Mouse (Mus musculus) T-cell, adult 2 months (primary cell): ENCODE data around the gene Xylt1.

Experiments used
- DNase-seq: peaks from one replicate; pipeline ENCODE4 v3.0.0; 2022; ENCODE audit warnings: low spot score

Gene Xylt1

GRCm38 (mm10) chr7:117395511-117395910 lies 14.7 kb downstream of the Xylt1 start:
- no peak for DNase-seq

GRCm38 (mm10) chr7:117397877-117398276 lies 17.1 kb downstream of the Xylt1 start:
- DNase-seq: no peak

- DNase-seq: peak; percentile 24
These were observed 19.2 kb downstream of the Xylt1 start for GRCm38 (mm10) chr7:117399971-117400370.

GRCm38 (mm10) chr7:117401581-117401980 lies 20.8 kb downstream of the Xylt1 start:
- no peak for DNase-seq

GRCm38 (mm10) chr7:117406336-117406735 lies 25.6 kb downstream of the Xylt1 start:
- DNase-seq: no peak

- no peak for DNase-seq
These were observed 28.6 kb downstream of the Xylt1 start for GRCm38 (mm10) chr7:117409268-117409988.

GRCm38 (mm10) chr7:117411874-117412273 lies 31.1 kb downstream of the Xylt1 start:
- DNase-seq: no peak

GRCm38 (mm10) chr7:117412405-117412804 lies 31.6 kb downstream of the Xylt1 start:
- DNase-seq: no peak

- DNase-seq: peak; percentile 70
These were observed 33.7 kb downstream of the Xylt1 start for GRCm38 (mm10) chr7:117414341-117415008.

GRCm38 (mm10) chr7:117415009-117415363 lies 34.2 kb downstream of the Xylt1 start:
- DNase-seq: no peak

- no peak for DNase-seq
These were observed 38.3 kb downstream of the Xylt1 start for GRCm38 (mm10) chr7:117419041-117419440.

GRCm38 (mm10) chr7:117419846-117420245 lies 39.1 kb downstream of the Xylt1 start:
- DNase-seq: no peak

- DNase-seq: no peak
These were observed 39.5 kb downstream of the Xylt1 start for GRCm38 (mm10) chr7:117420301-117420700.

GRCm38 (mm10) chr7:117420836-117421566 lies 40.2 kb downstream of the Xylt1 start:
- no peak for DNase-seq

GRCm38 (mm10) chr7:117424841-117425240 lies 44.1 kb downstream of the Xylt1 start:
- DNase-seq: peak; percentile 32

GRCm38 (mm10) chr7:117426366-117426765 lies 45.6 kb downstream of the Xylt1 start:
- no peak for DNase-seq

- DNase-seq: peak; percentile 91
These were observed 48.0 kb downstream of the Xylt1 start for GRCm38 (mm10) chr7:117428690-117429224.

GRCm38 (mm10) chr7:117429483-117429882 lies 48.7 kb downstream of the Xylt1 start:
- no peak for DNase-seq

GRCm38 (mm10) chr7:117429895-117430294 lies 49.1 kb downstream of the Xylt1 start:
- DNase-seq: no peak

- no peak for DNase-seq
These were observed 49.7 kb downstream of the Xylt1 start for GRCm38 (mm10) chr7:117430361-117430935.

- no peak for DNase-seq
These were observed 52.9 kb downstream of the Xylt1 start for GRCm38 (mm10) chr7:117433641-117434040.

- no peak for DNase-seq
These were observed 54.3 kb downstream of the Xylt1 start for GRCm38 (mm10) chr7:117435091-117435490.
